Mouse (Mus musculus) CH12.LX (cell line): ENCODE data around the gene Usp42. TPM values are rescaled to one million over a fixed set of nuclear protein-coding genes. Genes with fewer than 3 reads are reported as not detected.

Source experiments
- DNase-seq: peaks from one replicate; pipeline ENCODE4 v3.0.0-alpha.2; 2013; ENCODE audit errors: extremely low read depth
- H3K27ac ChIP-seq: 2 replicates; pipeline ENCODE4 v1.5.1; 2012; ENCODE audit warnings: low read depth, mild to moderate bottlenecking, control low read depth, moderate library complexity; ENCODE audit not compliant: insufficient read depth
- H3K27me3 ChIP-seq: replicated peaks from 2 replicates; pipeline ENCODE3; 2012; ENCODE audit warnings: inconsistent platforms
- H3K36me3 ChIP-seq, 2 experiments: replicated peaks in 1 of 2; 2 replicates each; pipeline versions ENCODE3 to v1.6.1; 2012; ENCODE audit warnings: inconsistent platforms in 1 of 2, low read length in 1 of 2, mild to moderate bottlenecking in 1 of 2, mixed read lengths in 1 of 2, moderate library complexity in 1 of 2; ENCODE audit not compliant: control insufficient read depth in 1 of 2, insufficient read depth in 1 of 2
- H3K4me1 ChIP-seq, 2 experiments: 2 replicates each; pipeline ENCODE4 v1.6.1; 2012; ENCODE audit warnings: inconsistent platforms in 1 of 2, moderate library complexity in 1 of 2; ENCODE audit not compliant: insufficient read depth in 2 of 2, control insufficient read depth in 1 of 2
- H3K4me2 ChIP-seq: 2 replicates; pipeline ENCODE4 v1.6.1; 2012; ENCODE audit warnings: low read depth, mild to moderate bottlenecking, control low read depth; ENCODE audit not compliant: poor library complexity, insufficient read depth, severe bottlenecking
- H3K4me3 ChIP-seq, 3 experiments: fragments of 150-350 bp in 1 of 3; sonication (generic) in 1 of 3; replicated peaks in 1 of 3; 2 replicates each; pipeline versions ENCODE3 to v1.5.1; 2011 to 2012; ENCODE audit warnings: low read depth in 2 of 3, low read length in 2 of 3, mild to moderate bottlenecking in 2 of 3, moderate library complexity in 2 of 3, control low read depth in 1 of 3, improper control_type of control experiment in 1 of 3, inconsistent platforms in 1 of 3, mixed read lengths in 1 of 3; ENCODE audit not compliant: poor library complexity in 1 of 3
- H3K79me2 ChIP-seq: replicated peaks from 2 replicates; pipeline ENCODE4 v1.6.1; 2012; ENCODE audit warnings: mild to moderate bottlenecking, moderate library complexity; ENCODE audit not compliant: control insufficient read depth, poor library complexity, insufficient read depth, severe bottlenecking; ENCODE audit errors: extremely low read depth
- H3K9ac ChIP-seq: 2 replicates; pipeline ENCODE4 v1.6.1; 2012; ENCODE audit warnings: low read depth, mild to moderate bottlenecking, control low read depth, moderate library complexity; ENCODE audit not compliant: insufficient read depth
- H3K9me3 ChIP-seq: replicated peaks from 2 replicates; pipeline ENCODE3; 2012; ENCODE audit warnings: low read length, inconsistent platforms, mixed read lengths
- CHD1 ChIP-seq: IDR thresholded peaks from 2 replicates; pipeline ENCODE4 v1.6.1; 2012; ENCODE audit warnings: low read depth, low read length, improper control_type of control experiment, inconsistent platforms
- CHD2 ChIP-seq: IDR thresholded peaks from 2 replicates; pipeline ENCODE4 v1.6.1; 2011; ENCODE audit warnings: low read length, improper control_type of control experiment
- E2F4 ChIP-seq: IDR thresholded peaks from 2 replicates; pipeline ENCODE4 v1.6.1; 2011; ENCODE audit warnings: low read depth, low read length, improper control_type of control experiment; ENCODE audit not compliant: insufficient replicate concordance
- ELF1 ChIP-seq: IDR thresholded peaks from 2 replicates; pipeline ENCODE4 v1.6.1; 2014; ENCODE audit warnings: low read depth, mild to moderate bottlenecking, inconsistent platforms, low read length, improper control_type of control experiment
- ETS1 ChIP-seq: conservative IDR thresholded peaks from 2 replicates; pipeline ENCODE4 v1.6.1; 2012; ENCODE audit warnings: low read depth, mild to moderate bottlenecking, inconsistent platforms, low read length, improper control_type of control experiment, moderate library complexity
- GABPA ChIP-seq: IDR thresholded peaks from 2 replicates; pipeline ENCODE4 v1.6.1; 2012; ENCODE audit warnings: low read depth, low read length, improper control_type of control experiment, inconsistent platforms; ENCODE audit not compliant: insufficient replicate concordance
- HCFC1 ChIP-seq: IDR thresholded peaks from 2 replicates; pipeline ENCODE4 v1.6.1; 2012; ENCODE audit warnings: low read depth, mild to moderate bottlenecking, inconsistent platforms, low read length, improper control_type of control experiment
- JUND ChIP-seq: conservative IDR thresholded peaks from 2 replicates; pipeline ENCODE4 v1.6.1; 2011; ENCODE audit warnings: low read depth, low read length, improper control_type of control experiment
- MAZ ChIP-seq: IDR thresholded peaks from 2 replicates; pipeline ENCODE4 v1.6.1; 2012; ENCODE audit warnings: low read depth, mild to moderate bottlenecking, inconsistent platforms, low read length, improper control_type of control experiment, moderate library complexity
- MXI1 ChIP-seq: IDR thresholded peaks from 2 replicates; pipeline ENCODE4 v1.6.1; 2011; ENCODE audit warnings: mild to moderate bottlenecking, low read depth, low read length, improper control_type of control experiment
- MYC ChIP-seq: IDR thresholded peaks from 2 replicates; pipeline ENCODE4 v1.6.1; 2011; ENCODE audit warnings: low read depth, mild to moderate bottlenecking, improper control_type of control experiment, low read length
- NRF1 ChIP-seq: IDR thresholded peaks from 2 replicates; pipeline ENCODE4 v1.6.1; 2014; ENCODE audit warnings: low read depth, mild to moderate bottlenecking, inconsistent platforms, low read length, improper control_type of control experiment, moderate library complexity
- PAX5 ChIP-seq: IDR thresholded peaks from 2 replicates; pipeline ENCODE4 v1.6.1; 2012; ENCODE audit warnings: low read length, inconsistent platforms, mixed read lengths
- POLR2AphosphoS2 ChIP-seq: IDR thresholded peaks from 2 replicates; pipeline ENCODE4 v1.6.1; 2011; ENCODE audit warnings: low read depth, low read length, improper control_type of control experiment
- TBP ChIP-seq: conservative IDR thresholded peaks from 2 replicates; pipeline ENCODE4 v1.6.1; 2011; ENCODE audit warnings: low read depth, low read length, improper control_type of control experiment
- USF1 ChIP-seq: IDR thresholded peaks from 2 replicates; pipeline ENCODE4 v1.6.1; 2014; ENCODE audit warnings: low read depth, mild to moderate bottlenecking, inconsistent platforms, low read length, improper control_type of control experiment
- USF2 ChIP-seq: conservative IDR thresholded peaks from 2 replicates; pipeline ENCODE4 v1.6.1; 2011; ENCODE audit warnings: low read depth, low read length, improper control_type of control experiment
- ZC3H11A ChIP-seq: IDR thresholded peaks from 2 replicates; pipeline ENCODE4 v1.6.1; 2012; ENCODE audit warnings: low read depth, mild to moderate bottlenecking, inconsistent platforms, low read length, improper control_type of control experiment
- ZKSCAN1 ChIP-seq: IDR thresholded peaks from 2 replicates; pipeline ENCODE4 v1.6.1; 2012; ENCODE audit warnings: low read depth, inconsistent platforms, low read length, improper control_type of control experiment, borderline replicate concordance
- ZMIZ1 ChIP-seq: IDR thresholded peaks from 2 replicates; pipeline ENCODE4 v1.6.1; 2012; ENCODE audit warnings: low read depth, mild to moderate bottlenecking, inconsistent platforms, low read length, improper control_type of control experiment
- ZNF384 ChIP-seq: IDR thresholded peaks from 2 replicates; pipeline ENCODE4 v1.6.1; 2012; ENCODE audit warnings: low read depth, low read length, improper control_type of control experiment, inconsistent platforms
- dilution Hi-C: fragments of 300-500 bp; cut with MboI; formaldehyde crosslinking; loops from 2 replicates; pipeline ENCODE4 v1.14.3; 2020; ENCODE audit warnings: low sequenced_read_pairs; ENCODE audit not compliant: extremely low pct_unique_long_range_greater_than_20kb, extremely low pct_ligation_motif_present
- in situ Hi-C: fragments of 300-500 bp; cut with MboI; formaldehyde crosslinking; loops from 3 replicates; pipeline ENCODE4 v1.14.3; 2019; ENCODE audit warnings: low sequenced_read_pairs, low pct_ligation_motif_present, low pct_unique_long_range_greater_than_20kb, mixed read lengths
- polyA plus RNA-seq: library from polyadenylated mRNA; unstranded; fragments of >175 nt; gene quantifications from 2 replicates; pipeline ENCODE4 v1.2.1, GENCODE M21; 2012; ENCODE audit warnings: low read depth; ENCODE audit not compliant: insufficient read length
- total RNA-seq, 2 experiments: library from RNA; depleted of rRNA; stranded (reverse); fragments of 300-350 nt in 1 of 2; fragments of >200 nt in 1 of 2; gene quantifications; 2 replicates each; pipeline ENCODE4 v1.2.3; 2012 to 2014

Usp42 gene
- total and polyA plus RNA-seq, 3 experiments = 4.3 to 14.6 (median 7.1) TPM

DNA sequence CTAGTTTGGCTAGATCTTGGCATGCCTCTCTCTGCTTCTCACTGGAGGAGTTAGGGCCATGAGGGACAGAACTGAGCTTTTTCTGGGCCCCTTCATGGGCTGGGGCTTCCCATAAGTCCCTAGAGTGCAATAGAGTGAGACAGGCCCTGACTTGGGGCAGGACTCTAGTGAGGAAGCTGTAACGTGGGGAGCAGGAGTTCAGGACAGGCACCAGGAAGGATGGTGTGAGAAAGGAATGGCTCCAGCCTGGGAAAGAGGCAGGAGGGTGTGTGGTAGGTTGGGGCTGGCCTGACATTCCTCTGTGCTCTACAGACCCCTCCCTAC, 26.5 kb downstream of the Usp42 start:
- H3K9me3 ChIP-seq = no peaks in the 10 kb centered on the region
- H3K79me2 ChIP-seq = no peaks in the 10 kb centered on the region
- H3K27me3 ChIP-seq = no peaks in the 10 kb centered on the region
- no peak for DNase-seq
- no peak overlapping the region for H3K9ac ChIP-seq
- H3K36me3 ChIP-seq = peaks cover 0 to 50% of the 10 kb centered on the region in 2 experiments
- peaks cover 16 to 32% of the 10 kb centered on the region in 2 experiments for H3K4me1 ChIP-seq
- peak overlapping the region; percentile 5; the same call in 1 of the 2 replicates for H3K27ac ChIP-seq
- no peak overlapping the region for H3K4me2 ChIP-seq
- H3K4me3 ChIP-seq = no peak overlapping the region
- TF ChIP-seq TBP (no peak), HCFC1 (no peak), NRF1 (no peak), E2F4 (no peak), ZC3H11A (no peak), ELF1 (no peak), USF1 (no peak), JUND (no peak), PAX5 (no peak), ETS1 (no peak), USF2 (no peak), MXI1 (no peak), ZNF384 (no peak), CHD1 (no peak), ZMIZ1 (no peak), POLR2AphosphoS2 (no peak), MAZ (no peak), MYC (no peak)
- in situ Hi-C loops = no loop called here
- dilution Hi-C loops = no loop called here

DNA sequence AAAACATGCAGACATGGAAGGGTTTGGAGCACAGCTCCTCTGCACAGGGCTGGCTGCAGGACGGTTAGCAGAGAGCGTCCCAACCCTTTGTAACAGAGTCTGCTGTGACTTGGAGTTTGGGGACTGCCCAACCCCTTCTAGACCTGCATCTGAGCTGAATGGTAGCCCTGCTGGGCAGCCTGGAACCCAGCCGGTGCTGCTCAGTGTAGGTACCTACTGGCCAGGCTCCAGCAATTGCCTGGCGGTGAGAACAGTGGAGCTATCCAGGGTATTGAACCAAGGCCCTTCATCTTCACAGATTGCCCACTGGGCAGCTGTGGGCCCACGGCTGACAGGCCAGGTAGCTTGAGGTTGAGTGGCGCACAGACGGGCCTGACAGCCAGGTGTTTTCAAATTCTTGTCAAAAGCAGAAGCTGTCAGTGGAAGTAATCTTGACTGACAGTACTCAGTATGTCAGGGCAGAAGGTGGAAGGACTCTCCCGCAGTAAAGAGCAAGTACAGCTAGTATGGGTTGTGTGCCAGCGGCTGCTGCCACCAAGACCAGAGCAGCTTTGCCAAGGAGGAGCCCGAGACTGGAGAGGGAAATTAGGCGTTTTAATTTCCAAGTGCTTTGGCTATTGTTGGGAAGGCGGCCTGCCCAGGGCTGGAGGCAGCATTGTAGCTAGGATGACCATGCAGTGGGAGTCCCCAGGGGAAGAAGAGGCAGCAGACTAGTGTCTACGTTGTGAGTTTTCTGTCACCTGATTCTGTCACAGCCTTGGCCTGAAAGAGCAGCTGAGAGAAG, 27.0 kb downstream of the Usp42 start:
- H3K4me1 ChIP-seq = peaks cover 16 to 36% of the 10 kb centered on the region in 2 experiments
- H3K9me3 ChIP-seq = no peaks in the 10 kb centered on the region
- in situ Hi-C loops = no loop called here
- peak overlapping the region; percentile 5; the same call in 1 of the 2 replicates for H3K27ac ChIP-seq
- no peak overlapping the region for H3K4me2 ChIP-seq
- H3K79me2 ChIP-seq = no peaks in the 10 kb centered on the region
- peaks cover 0 to 49% of the 10 kb centered on the region in 2 experiments for H3K36me3 ChIP-seq
- DNase-seq = no peak
- H3K27me3 ChIP-seq = no peaks in the 10 kb centered on the region
- TF ChIP-seq ZKSCAN1 (no peak), ELF1 (no peak), GABPA (no peak), HCFC1 (no peak), CHD2 (no peak), MXI1 (no peak)
- no peak overlapping the region for H3K9ac ChIP-seq
- dilution Hi-C loops = no loop called here
- H3K4me3 ChIP-seq = no peak overlapping the region
